Mouse (Mus musculus) bone marrow macrophage, adult 2 months (primary cell): Measurements from ENCODE around the gene Zap70.
"Not testable (repeated sequence)": the region's sequence is repeated elsewhere in the genome, so short reads cannot be mapped to it uniquely, and the experiment has no call there.

Experiments used
- CTCF ChIP-seq: IDR thresholded peaks from 2 replicates; pipeline ENCODE4 v1.5.1; 2012; ENCODE audit warnings: low read depth, mild to moderate bottlenecking, low read length, moderate library complexity
- POLR2A ChIP-seq: IDR thresholded peaks from 2 replicates; pipeline ENCODE4 v1.6.1; 2012; ENCODE audit warnings: mild to moderate bottlenecking, low read depth, low read length, borderline replicate concordance

DNA sequence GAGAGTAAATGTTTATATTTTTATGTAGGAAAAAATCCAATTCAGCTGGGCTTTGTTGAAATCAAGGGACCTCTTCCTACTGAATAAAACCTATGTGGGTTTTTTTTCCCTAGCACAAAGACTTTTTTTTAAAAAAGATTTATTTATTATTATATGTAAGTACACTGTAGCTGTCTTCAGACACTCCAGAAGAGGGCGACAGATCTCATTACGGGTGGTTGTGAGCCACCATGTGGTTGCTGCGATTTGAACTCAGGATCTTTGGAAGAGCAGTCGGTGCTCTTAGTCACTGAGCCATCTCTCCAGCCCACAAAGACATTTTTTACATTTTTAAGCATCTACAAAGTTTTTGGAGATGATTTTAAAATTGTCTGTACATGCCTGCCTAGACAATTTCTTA lies 60.3 kb downstream of the Zap70 start:
- TF ChIP-seq CTCF, POLR2A: not testable (repeated sequence)
